Mouse (Mus musculus) fibroblast of lung, adult 2 months (primary cell): ENCODE measurements around the gene Syt3.

Source experiments
- DNase-seq: peaks from one replicate; pipeline ENCODE4 v3.0.0-alpha.2; 2011; ENCODE audit warnings: low read depth

Syt3 gene

GRCm38 (mm10) chr7:44411144-44411543, 27.2 kb downstream of the Syt3 start:
- no peak for DNase-seq

DNA sequence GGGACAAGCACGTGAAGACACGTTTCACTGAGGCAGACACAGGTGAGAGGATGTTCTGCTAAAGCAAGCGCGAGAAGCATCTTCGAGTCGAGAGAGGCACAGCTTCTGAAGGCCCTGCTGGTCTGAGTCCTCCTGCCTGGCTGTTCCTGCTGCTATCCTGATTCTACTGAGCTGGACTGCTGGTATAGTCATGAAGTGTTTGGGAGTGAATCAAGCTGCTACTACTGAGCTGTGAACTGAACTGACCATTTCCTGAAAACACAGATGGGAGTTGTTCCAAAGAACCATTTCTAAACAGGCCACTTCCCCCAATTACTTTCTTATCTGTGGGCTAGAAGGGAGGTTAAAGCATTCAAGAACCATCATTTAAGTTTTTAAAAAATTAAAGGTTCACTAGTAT, 29.4 kb downstream of the Syt3 start:
- DNase-seq = no peak

- no peak for DNase-seq
Measured at GRCm38 (mm10) chr7:44427666-44428065, 43.8 kb downstream of the Syt3 start.

GRCm38 (mm10) chr7:44428171-44428950, 44.5 kb downstream of the Syt3 start:
- DNase-seq = no peak

DNA sequence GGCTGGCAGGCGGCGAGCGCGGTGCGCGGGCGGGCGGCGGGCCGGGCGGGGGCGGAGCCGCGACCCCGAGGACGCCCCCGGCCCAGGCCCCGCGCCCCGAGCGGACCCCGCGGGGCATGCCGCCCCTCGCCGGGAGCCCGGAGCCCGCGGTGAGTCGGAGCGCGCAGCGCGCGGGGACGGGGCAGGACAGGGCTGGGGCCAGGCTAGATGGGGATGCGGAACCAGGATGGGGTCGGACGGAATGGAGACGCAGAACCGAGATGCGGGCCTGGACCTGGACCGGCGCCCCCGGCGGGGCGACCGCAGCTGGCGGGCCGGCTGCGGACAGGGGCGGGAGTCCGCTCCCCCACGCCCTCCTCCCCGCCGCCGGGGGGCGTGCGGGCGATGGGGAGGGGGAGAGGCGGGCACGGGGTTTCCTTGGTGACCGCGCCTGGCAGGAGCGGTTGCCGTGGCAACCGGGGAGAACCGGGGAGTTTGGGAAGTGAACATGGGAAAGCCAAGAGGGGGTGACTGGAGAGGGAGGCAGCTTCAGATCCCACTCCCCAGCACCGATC, 45.1 kb downstream of the Syt3 start, which contains the start of gene Lrrc4b:
Gene Lrrc4b, plus strand, starts transcription at position 51 of the 554 bp plus-strand sequence.
- no peak for DNase-seq

DNA sequence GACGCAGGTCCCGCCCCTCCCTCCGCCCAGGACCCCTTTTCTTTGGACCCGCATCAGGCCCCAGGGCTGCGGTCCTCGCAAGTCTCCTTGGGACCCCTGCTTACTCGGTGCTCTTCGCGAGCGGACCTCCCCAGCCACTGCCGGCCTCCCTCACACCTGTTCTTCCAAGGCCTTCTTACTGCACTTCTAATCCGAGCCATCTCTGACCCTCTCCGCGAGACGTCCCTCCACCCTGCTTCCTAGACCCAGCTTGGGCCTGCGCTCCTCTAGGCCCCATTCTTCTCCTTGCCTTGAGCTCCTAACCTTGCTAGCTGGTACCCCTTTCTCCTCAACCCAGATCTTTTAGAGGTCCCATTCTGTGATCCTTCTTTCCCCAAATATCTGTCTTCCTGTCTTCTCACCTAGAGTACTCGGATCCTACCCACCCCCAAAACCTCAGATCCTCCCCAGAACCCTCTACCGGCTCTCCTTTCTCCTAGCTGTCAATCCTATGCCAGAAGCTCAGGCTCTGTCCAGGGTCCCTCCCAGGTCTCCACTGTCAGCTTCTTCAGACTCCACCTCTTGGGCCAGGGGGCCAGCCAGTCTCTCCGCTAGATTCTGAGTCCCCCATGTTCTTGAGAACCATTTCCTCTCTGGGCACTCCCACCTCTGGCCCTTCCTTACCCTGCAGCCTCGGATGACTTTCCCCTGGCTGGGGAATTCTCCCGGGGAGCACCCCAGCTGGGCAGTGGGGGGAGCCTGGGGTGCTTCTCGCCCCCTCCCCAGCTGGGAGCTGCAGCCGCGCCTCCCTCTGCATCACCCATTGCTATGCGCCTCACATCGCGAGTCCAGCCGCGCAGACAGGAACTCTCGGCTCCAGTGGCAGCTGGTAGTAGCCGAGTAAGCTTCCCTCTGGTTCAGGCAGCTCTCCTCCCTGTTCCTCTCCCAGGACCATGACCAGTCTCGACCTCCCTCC, 45.9 kb downstream of the Syt3 start:
- no peak for DNase-seq

GRCm38 (mm10) chr7:44432550-44432949, 48.6 kb downstream of the Syt3 start:
- no peak for DNase-seq

DNA sequence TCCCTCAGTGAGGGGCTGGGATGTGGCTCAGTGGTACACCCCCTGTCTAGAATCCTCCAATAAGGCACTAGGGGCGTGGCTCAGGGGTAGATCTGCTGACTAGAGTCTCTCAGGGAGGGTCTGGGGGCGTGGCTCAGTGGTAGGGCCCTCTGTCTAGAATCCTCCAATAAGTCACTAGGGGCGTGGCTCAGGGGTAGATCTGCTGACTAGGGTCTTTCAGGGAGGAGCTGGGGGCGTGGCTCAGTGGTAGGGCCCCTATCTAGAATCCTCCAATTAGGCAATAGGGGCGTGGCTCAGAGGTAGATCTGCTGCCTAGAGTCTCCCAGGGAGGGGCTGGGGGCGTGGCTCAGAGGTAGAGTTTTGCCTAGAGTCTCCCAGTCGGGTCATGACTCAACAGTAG, 49.5 kb downstream of the Syt3 start:
- no peak for DNase-seq

- no peak for DNase-seq
Measured at GRCm38 (mm10) chr7:44434089-44434488, 50.2 kb downstream of the Syt3 start.

DNA sequence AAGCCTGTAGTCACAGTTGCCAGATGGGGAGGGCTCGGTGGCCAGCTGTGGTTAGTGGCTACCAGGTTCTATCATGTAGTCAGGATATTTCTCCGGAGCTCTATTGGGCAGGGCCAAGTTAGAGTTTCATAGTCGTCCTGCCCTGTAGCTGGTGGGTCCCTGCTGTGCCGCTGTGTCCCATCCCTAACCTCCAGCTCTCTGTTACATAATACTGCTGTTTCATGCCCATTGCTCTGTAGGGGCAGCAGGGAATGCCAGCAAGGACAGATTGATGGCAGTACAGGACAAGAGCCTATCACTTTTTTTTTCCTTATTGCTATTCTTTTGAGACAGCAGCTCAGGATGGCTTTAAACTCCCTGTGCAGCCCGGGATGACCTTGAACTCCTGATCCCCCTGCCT, 51.9 kb downstream of the Syt3 start:
- DNase-seq = no peak

- DNase-seq = no peak
Measured at GRCm38 (mm10) chr7:44436267-44436666, 52.4 kb downstream of the Syt3 start.

GRCm38 (mm10) chr7:44437188-44437587, 53.3 kb downstream of the Syt3 start:
- no peak for DNase-seq

GRCm38 (mm10) chr7:44437933-44438332, 54.0 kb downstream of the Syt3 start:
- no peak for DNase-seq

DNA sequence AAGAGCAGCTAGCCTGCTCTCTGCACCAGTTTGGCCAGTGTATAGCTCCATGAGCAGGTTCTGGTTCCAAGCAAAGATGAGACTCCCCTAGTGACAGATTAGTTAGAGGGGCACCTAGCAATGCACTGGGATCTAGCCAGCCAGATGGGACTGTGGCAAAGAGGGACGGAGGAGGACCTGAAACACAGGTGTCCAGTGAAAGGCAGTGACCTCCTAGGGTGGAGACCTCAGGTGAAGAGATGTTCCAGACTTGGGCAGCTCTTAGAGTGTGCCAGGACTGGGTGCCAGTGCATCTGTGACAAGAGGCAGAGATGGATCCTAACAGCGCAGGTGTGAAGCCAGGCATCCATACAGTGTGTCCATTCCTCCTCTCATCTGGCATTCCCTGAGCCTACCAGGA, 55.8 kb downstream of the Syt3 start:
- no peak for DNase-seq

DNA sequence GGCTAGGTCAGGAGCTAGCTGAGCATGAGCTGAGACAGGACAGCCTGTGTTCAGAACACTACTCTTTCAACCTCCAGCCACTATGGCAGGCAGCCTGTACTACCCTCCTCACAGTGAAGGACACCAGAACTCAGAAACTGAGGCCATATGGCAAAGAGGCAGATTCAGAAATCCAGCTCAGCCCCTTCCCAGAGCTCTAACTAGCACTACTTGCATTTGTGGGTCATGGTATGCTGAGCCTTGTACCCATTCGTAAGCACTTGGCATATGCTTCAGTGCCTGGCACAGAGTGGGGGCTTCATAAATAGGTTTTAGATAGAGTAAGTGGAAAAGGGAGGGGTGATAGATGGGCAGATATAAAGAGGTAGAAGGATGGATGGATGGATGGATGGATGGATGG, 56.6 kb downstream of the Syt3 start:
- no peak for DNase-seq

GRCm38 (mm10) chr7:44441180-44441579, 57.3 kb downstream of the Syt3 start:
- DNase-seq = no peak

DNA sequence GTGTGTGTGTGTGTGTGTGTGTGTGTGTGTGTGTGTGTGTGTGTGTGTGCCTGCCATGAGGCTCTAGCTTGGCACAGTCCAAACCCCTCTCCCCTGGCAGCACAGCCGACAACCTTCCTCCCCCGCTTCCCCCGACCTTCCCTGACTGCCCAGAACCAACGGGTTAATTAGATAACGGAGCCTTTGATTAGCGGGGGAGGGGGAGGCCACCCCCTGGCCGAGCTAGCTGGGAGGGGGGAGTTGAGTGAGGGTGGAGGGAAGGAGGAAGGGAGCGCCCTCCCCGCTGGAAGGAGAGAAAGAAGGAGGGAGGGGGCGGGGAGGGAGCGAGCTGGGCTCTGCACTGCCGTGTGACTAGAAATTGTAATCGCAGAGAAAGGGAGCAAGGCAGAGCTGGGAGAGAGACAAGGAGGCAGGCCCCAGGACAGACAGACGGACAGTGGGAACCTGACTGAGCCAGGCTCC, 57.8 kb downstream of the Syt3 start:
- DNase-seq = no peak

GRCm38 (mm10) chr7:44442407-44442821, 58.5 kb downstream of the Syt3 start:
- no peak for DNase-seq

- no peak for DNase-seq
Measured at GRCm38 (mm10) chr7:44443268-44444173, 59.6 kb downstream of the Syt3 start.

- no peak for DNase-seq
Measured at GRCm38 (mm10) chr7:44444886-44445527, 61.1 kb downstream of the Syt3 start.

- DNase-seq = no peak
Measured at GRCm38 (mm10) chr7:44445528-44445923, 61.6 kb downstream of the Syt3 start.
